Mouse (Mus musculus) right cerebral cortex, postnatal 14 days (tissue): Measurements from ENCODE around the gene 1700088E04Rik.

ENCODE experiments used
- DNase-seq: peaks from one replicate; pipeline ENCODE4 v3.0.0; 2022

The 1700088E04Rik gene

GRCm38 (mm10) chr15:79098220-79098619 lies 42.8 kb downstream of the 1700088E04Rik start:
- DNase-seq, result no peak

- DNase-seq, result peak; percentile 21
Measured at GRCm38 (mm10) chr15:79097611-79098025, 43.4 kb downstream of the 1700088E04Rik start.

DNA sequence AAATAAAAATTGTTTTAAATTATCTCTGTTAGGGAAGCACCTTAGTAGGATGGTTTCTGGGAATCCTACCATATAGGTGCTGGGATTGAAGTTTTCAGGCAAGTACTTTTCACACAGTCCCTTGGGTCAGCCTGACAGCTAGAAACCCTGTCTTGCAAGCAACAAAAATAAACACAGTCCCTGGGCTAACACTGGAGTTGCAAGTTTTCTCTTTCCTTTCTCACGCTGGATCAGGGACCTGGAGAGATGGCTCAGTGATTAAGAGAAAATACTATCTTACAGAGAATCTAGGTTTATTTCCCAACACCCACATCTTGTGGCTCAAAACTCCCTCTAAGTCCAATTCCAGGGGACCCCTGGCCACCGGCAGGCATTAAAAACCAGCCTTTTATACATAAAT lies 43.9 kb downstream of the 1700088E04Rik start:
- no peak for DNase-seq

DNA sequence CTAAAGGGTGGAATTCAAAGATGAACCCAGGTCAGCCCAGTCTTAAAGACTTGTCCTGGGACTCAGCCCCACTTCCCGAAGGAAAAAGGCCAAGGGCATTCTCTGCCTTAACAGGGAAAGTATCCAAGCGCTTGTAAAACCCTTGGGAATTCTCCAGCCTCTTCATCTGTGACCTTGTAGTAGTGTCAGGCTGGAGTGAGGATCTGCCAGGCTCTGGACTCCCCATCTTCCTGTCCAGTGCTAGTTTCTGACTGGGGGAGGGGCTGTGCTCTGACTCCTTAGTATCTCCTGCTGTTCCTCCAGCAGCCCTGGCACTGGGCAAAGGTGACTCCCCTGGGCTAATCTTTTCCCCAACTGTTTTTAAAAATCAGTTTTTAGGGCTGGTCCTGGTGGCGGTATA lies 44.5 kb downstream of the 1700088E04Rik start:
- no peak for DNase-seq

GRCm38 (mm10) chr15:79095483-79095882 lies 45.6 kb downstream of the 1700088E04Rik start:
- DNase-seq, result no peak

GRCm38 (mm10) chr15:79093083-79093839 lies 47.8 kb downstream of the 1700088E04Rik start:
- DNase-seq, result no peak

DNA sequence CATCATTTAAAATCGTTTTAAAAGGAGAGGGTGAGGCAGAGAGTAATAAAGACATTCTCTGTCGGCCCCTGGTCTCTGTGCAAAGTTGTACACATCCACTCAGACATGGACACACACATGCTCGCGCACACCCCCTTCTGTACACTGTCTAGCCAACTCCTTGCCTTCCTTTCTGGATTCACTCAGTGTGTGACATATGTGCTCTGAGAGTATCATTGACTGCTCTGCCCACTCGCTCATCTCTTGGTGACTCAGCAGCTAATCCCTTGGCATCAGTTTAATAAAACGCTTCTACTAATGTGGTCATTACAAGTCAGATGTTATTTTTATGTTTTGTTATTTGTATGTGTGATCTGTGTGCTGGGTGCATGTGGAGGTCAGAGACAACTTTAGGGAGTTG lies 48.8 kb downstream of the 1700088E04Rik start:
- no peak for DNase-seq

DNA sequence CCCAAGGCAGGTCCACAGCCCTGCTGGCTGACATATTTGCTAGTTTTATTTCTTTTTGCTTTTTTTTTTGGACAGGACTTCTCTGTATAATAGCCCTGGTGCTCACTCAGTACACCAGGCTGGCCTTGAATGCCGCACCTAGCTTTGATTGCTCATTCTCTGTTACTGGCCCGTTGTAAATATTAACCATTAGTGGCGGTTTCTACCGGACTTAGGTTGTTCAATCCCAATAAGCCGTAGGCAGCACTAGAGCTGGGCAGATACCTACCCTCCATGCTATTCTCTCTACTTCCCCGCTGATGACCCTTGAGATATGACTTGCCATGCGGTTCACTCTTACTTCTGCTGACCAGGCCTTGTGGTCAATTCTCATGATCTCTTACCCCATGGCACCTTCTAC lies 61.5 kb downstream of the 1700088E04Rik start:
- DNase-seq, result no peak
